Mouse (Mus musculus): ENCODE data around the gene Neu2. TPM values are rescaled to one million over a fixed set of nuclear protein-coding genes. Genes with fewer than 3 reads are reported as not detected.
A peak's percentile ranks its signal among the peaks of the same experiment; 100 is the strongest.

The Neu2 gene
- total and polyA plus RNA-seq, 3 experiments: 0.38 TPM; not detected in 2

DNA sequence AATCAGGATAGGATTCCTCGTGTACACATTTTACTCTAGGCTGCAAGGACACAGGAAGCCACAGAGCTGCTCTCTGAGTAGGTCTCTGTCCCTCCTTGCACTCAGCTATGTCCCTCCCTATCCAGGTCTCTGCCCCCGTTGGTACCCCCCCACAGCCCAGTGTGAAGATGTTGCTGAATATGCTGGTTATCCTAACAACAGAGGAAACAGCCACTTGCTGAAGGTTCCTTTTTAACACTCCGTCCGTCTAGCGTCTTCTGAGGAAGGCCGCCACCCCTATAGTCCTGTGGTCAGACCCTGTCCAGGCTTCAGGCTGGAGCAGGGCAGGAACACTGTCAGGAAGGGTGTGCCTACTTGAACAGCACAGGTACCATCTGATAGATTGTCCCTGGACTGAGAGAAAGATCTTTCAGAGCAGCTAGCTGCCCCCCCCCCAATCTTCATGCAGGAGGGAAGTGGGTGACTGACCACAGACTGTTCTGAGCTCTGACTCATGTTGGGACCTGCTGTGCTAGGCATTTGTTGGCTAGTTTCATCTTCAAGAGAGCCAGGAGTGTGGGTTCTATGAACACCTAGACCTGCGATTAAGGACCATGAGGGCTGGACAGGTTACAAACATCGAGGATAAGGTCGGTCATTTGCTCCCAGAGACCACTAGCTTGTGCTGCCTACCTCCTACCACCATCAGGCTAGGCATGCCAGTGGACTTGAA, 111.6 kb downstream of the Neu2 start:
- Histone ChIP-seq H3K4me3 (ENCODE audit: low read depth, low read length) (peak overlapping the region; percentile 74), H3K4me1 (ENCODE audit: insufficient read depth, low read depth, low read length) (peaks cover 77% of the 10 kb centered on the region), H3K36me3 (replicated peaks) (peaks cover 47% of the 10 kb centered on the region), H3K27me3 (ENCODE audit: insufficient read depth, low read length) (no peaks in the 10 kb centered on the region), H3K9me3 (replicated peaks) (no peaks in the 10 kb centered on the region)
- DNase-seq (ENCODE audit: low spot score) (no peak), ATAC-seq (ENCODE audit: extremely low read depth, insufficient number of reproducible peaks, low FRiP score, poor library complexity, severe bottlenecking) (no peak)
- TF ChIP-seq POLR2AphosphoS5 (IDR thresholded peaks at IDR 0.05; ENCODE audit: insufficient replicate concordance, low read depth, low read length) (no peak), TAL1 (conservative IDR thresholded peaks at IDR 0.05; ENCODE audit: low read depth, low read length) (no peak), GATA1 (IDR thresholded peaks at IDR 0.05; ENCODE audit: borderline replicate concordance, low read length) (no peak), CTCF (IDR thresholded peaks at IDR 0.05; ENCODE audit: low read depth, low read length) (no peak), GATA2 (IDR thresholded peaks at IDR 0.05; ENCODE audit: borderline replicate concordance, low read depth, low read length) (no peak)

DNA sequence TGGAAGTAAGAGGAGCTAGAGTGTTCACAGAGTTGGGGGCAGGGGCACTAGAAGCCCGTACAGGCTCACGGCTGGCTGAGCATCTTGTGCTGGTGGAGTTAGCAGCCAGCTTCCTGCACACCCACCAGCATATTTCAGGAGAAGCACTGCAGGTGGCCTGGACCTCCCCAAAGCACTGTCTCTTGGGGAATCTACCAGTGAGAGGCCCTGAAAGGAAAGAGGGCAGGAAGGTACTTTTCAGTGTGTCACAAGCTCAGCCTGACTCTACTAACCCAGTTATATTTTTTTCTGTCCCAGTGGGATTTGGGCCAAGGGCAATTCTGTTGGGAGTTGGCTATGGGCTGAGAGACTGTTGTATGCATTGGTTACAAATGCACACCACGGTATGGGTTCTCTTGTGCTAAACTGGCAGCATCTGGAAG, 112.2 kb downstream of the Neu2 start:
- ATAC-seq (ENCODE audit: extremely low read depth, insufficient number of reproducible peaks, low FRiP score, poor library complexity, severe bottlenecking) (no peak), DNase-seq (ENCODE audit: low spot score) (no peak)
- Histone ChIP-seq H3K4me3 (ENCODE audit: low read depth, low read length) (peak overlapping the region; percentile 74), H3K36me3 (replicated peaks) (peaks cover 52% of the 10 kb centered on the region), H3K27me3 (ENCODE audit: insufficient read depth, low read length) (no peaks in the 10 kb centered on the region), H3K4me1 (ENCODE audit: insufficient read depth, low read depth, low read length) (peaks cover 78% of the 10 kb centered on the region), H3K9me3 (replicated peaks) (no peaks in the 10 kb centered on the region)
- TF ChIP-seq GATA2 (IDR thresholded peaks at IDR 0.05; ENCODE audit: borderline replicate concordance, low read depth, low read length): no peak
- no peak for TF ChIP-seq TAL1 (conservative IDR thresholded peaks at IDR 0.05; ENCODE audit: low read depth, low read length)
- no peak for TF ChIP-seq GATA1 (IDR thresholded peaks at IDR 0.05; ENCODE audit: borderline replicate concordance, low read length)
- no peak for TF ChIP-seq CTCF (IDR thresholded peaks at IDR 0.05; ENCODE audit: low read depth, low read length)

DNA sequence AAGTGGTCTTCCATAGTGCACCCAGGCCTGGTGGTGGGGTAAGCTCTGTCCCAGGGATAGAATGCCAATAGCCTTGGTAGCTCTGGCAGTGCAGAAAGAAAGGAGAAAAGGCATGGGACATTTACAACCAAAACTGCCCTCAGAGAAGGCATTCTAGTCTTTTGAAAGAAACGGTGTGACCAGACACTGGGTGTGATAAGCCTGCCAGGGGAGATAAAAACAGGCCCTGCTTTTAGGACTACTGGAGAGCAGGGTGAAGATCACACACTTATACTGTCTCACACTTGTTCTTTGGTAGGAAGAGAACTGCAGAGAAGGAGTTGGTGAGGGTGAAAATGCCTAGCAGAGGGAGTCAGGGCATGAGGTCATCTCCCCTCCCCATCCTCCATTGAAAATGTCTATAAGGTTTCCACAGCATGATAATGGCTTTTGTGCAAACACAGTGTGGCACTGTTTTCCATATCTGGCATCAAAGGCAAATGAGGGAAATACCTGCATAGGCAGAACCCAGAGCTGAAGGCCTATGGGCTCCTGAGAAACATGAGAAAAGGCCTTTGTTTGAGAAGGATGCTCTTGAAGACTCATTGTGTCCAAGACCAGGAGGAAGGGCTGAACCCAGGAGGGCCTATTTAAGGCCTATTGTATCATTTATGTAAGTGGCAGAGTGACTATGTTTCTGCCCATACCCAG, 114.4 kb downstream of the Neu2 start:
- TF ChIP-seq TAL1 (conservative IDR thresholded peaks at IDR 0.05; ENCODE audit: low read depth, low read length) (peak; percentile 55), CTCF (IDR thresholded peaks at IDR 0.05; ENCODE audit: low read depth, low read length) (no peak)
- H3K4me3 ChIP-seq (ENCODE audit: low read depth, low read length): no peak overlapping the region; the same call in 1 of the 2 replicates
- peaks cover 97% of the 10 kb centered on the region for H3K4me1 ChIP-seq (ENCODE audit: insufficient read depth, low read depth, low read length)
- H3K9me3 ChIP-seq (replicated peaks): no peaks in the 10 kb centered on the region
- peaks cover 68% of the 10 kb centered on the region for H3K36me3 ChIP-seq (replicated peaks)
- H3K27me3 ChIP-seq (ENCODE audit: insufficient read depth, low read length): no peaks in the 10 kb centered on the region
- ATAC-seq (ENCODE audit: extremely low read depth, insufficient number of reproducible peaks, low FRiP score, poor library complexity, severe bottlenecking): no peak
- no peak for DNase-seq (ENCODE audit: low spot score)

DNA sequence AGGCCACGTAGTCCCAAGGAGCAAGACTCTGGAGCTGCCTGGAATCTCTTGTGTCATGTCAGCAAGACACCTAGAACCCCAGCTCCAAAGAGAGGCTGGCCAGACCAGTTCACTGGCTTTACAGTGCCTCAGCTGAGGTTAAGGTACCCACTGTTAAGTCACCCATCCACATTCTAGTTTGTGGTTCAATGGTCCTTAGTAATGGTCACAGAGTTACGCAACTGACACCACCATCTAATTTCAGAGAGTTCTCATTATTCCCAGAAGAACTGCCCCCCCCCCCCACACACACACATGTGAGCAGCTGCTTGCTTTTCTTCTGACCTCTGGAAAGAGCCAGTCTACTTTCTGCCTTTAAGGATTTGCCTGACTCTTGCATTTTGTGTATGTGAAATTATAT, 115.1 kb downstream of the Neu2 start:
- Histone ChIP-seq H3K4me3 (ENCODE audit: low read depth, low read length) (peak overlapping the region; percentile 17; the same call in 1 of the 2 replicates), H3K9me3 (replicated peaks) (no peaks in the 10 kb centered on the region), H3K4me1 (ENCODE audit: insufficient read depth, low read depth, low read length) (peaks cover 97% of the 10 kb centered on the region), H3K27me3 (ENCODE audit: insufficient read depth, low read length) (no peaks in the 10 kb centered on the region), H3K36me3 (replicated peaks) (peaks cover 75% of the 10 kb centered on the region)
- TF ChIP-seq CTCF (IDR thresholded peaks at IDR 0.05; ENCODE audit: low read depth, low read length) (no peak), POLR2AphosphoS5 (IDR thresholded peaks at IDR 0.05; ENCODE audit: insufficient replicate concordance, low read depth, low read length) (no peak), GATA1 (IDR thresholded peaks at IDR 0.05; ENCODE audit: borderline replicate concordance, low read length) (no peak), GATA2 (IDR thresholded peaks at IDR 0.05; ENCODE audit: borderline replicate concordance, low read depth, low read length) (no peak), TAL1 (conservative IDR thresholded peaks at IDR 0.05; ENCODE audit: low read depth, low read length) (no peak)
- DNase-seq (ENCODE audit: low spot score) (no peak), ATAC-seq (ENCODE audit: extremely low read depth, insufficient number of reproducible peaks, low FRiP score, poor library complexity, severe bottlenecking) (no peak)

DNA sequence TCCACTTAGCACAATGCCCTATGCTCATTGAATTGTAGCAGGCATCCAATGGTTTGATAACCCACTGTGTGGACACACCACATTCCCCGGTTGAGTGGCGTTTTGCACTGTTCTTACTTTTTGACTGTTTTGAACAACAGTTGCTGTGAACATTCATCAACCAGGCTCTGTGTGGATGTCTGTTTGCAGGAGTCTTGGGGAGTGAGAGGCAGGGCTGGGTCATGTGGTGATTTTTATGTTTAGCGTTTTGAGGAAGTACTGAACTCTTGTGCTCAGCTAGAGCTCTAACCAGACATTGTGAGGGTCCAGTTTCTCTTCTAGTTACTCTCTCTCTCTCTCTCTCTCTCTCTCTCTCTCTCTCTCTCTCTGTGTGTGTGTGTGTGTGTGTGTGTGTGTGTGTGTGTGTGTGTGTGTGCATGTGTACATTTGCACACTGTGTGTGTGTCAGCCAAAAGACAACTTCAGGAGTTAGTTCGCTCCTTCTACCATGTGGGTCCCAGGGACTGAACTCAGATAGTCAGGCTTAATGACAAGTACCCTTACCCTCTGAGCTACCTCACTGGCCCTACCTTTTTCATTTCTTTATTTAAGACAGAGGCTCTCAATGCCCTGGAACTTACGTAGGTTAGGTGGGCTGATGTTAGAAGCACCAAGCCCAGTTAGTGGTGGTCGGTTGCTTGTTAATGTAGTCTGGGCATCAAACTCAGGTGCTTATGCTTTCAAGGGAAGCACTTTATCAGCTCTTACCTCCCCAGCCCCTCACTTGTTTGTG, 115.8 kb downstream of the Neu2 start:
- no peak for TF ChIP-seq TAL1 (conservative IDR thresholded peaks at IDR 0.05; ENCODE audit: low read depth, low read length)
- no peak for TF ChIP-seq GATA1 (IDR thresholded peaks at IDR 0.05; ENCODE audit: borderline replicate concordance, low read length)
- Histone ChIP-seq H3K4me3 (ENCODE audit: low read depth, low read length) (peak overlapping the region; percentile 31; the same call in 1 of the 2 replicates), H3K4me1 (ENCODE audit: insufficient read depth, low read depth, low read length) (peaks cover 97% of the 10 kb centered on the region), H3K36me3 (replicated peaks) (peaks cover 80% of the 10 kb centered on the region), H3K27me3 (ENCODE audit: insufficient read depth, low read length) (no peaks in the 10 kb centered on the region), H3K9me3 (replicated peaks) (no peaks in the 10 kb centered on the region)
- DNase-seq (ENCODE audit: low spot score) (no peak), ATAC-seq (ENCODE audit: extremely low read depth, insufficient number of reproducible peaks, low FRiP score, poor library complexity, severe bottlenecking) (no peak)

DNA sequence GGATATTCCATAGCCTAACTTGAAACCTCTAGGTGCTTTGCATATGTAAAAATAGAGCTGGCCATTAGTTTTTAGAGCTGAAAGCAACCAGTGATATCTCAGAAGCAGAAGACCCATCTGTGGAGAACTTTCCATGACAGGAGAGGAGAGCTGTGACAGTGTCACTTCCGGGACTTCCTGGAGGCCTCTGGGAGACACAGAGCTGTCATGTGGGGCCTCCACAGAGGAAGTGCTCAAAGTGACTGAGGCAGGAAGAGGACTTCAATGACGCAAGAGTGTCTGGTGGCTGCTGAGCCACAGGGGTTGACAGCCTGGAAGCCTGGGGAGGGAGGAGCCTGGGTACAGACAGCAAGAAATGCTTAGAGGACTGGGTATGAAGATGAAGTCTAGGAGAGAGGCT, 116.7 kb downstream of the Neu2 start:
- H3K27me3 ChIP-seq (ENCODE audit: insufficient read depth, low read length): no peaks in the 10 kb centered on the region
- peaks cover 96% of the 10 kb centered on the region for H3K4me1 ChIP-seq (ENCODE audit: insufficient read depth, low read depth, low read length)
- peak overlapping the region; percentile 40; the same call in 1 of the 2 replicates for H3K4me3 ChIP-seq (ENCODE audit: low read depth, low read length)
- no peaks in the 10 kb centered on the region for H3K9me3 ChIP-seq (replicated peaks)
- ATAC-seq (ENCODE audit: extremely low read depth, insufficient number of reproducible peaks, low FRiP score, poor library complexity, severe bottlenecking) (peak; percentile 81), DNase-seq (ENCODE audit: low spot score) (peak; percentile 72)
- H3K36me3 ChIP-seq (replicated peaks): peaks cover 82% of the 10 kb centered on the region
- TF ChIP-seq TAL1 (conservative IDR thresholded peaks at IDR 0.05; ENCODE audit: low read depth, low read length): no peak
- no peak for TF ChIP-seq CTCF (IDR thresholded peaks at IDR 0.05; ENCODE audit: low read depth, low read length)
